Mouse (Mus musculus) cerebellum, adult 11 months (tissue): ENCODE measurements at regions not wholly inside any gene's neighbourhood (a gene's known extent, or its start where the extent isn't known, plus 50 kb on each side); places are given as distances from the start of the nearest gene placed in this dataset.

Source experiments
- DNase-seq: peaks from one replicate; pipeline ENCODE4 v3.0.0; 2022

- DNase-seq: no peak
Observed at GRCm38 (mm10) chr15:6225227-6225626, 74.4 kb upstream of the Dab2 start.

GRCm38 (mm10) chr15:6230618-6231017 is 69.0 kb upstream of the Dab2 start:
- no peak for DNase-seq

GRCm38 (mm10) chr15:6231308-6232103 is 68.1 kb upstream of the Dab2 start:
- DNase-seq: no peak

- no peak for DNase-seq
Observed at GRCm38 (mm10) chr15:6233621-6234020, 66.0 kb upstream of the Dab2 start.

- no peak for DNase-seq
Observed at GRCm38 (mm10) chr15:6236583-6236982, 63.0 kb upstream of the Dab2 start.

GRCm38 (mm10) chr15:6237726-6238125 is 61.9 kb upstream of the Dab2 start:
- DNase-seq: no peak

GRCm38 (mm10) chr15:6238133-6238532 is 61.5 kb upstream of the Dab2 start:
- peak; percentile 5 for DNase-seq

- no peak for DNase-seq
Observed at GRCm38 (mm10) chr15:6238755-6239154, 60.8 kb upstream of the Dab2 start.

GRCm38 (mm10) chr15:6242132-6242531 is 57.5 kb upstream of the Dab2 start:
- no peak for DNase-seq

- no peak for DNase-seq
Observed at GRCm38 (mm10) chr15:6244401-6244800, 55.2 kb upstream of the Dab2 start.

GRCm38 (mm10) chr15:6245950-6246894 is 53.4 kb upstream of the Dab2 start:
- no peak for DNase-seq

- DNase-seq: no peak
Observed at GRCm38 (mm10) chr15:6248470-6248869, 51.1 kb upstream of the Dab2 start.
